In genomic region chr7:134808406-134808805, GRCm38 (mm10) we compare ENCODE assay signal across 18 mouse cellular contexts.
"Had no signal": no experiment of that assay in that cellular context is flagged by ENCODE, and none has a peak within 500 bp of the region (broad histone marks: within the 10 kb centered on the region; RNA-seq: fewer than 3 reads in every experiment).

No protein-coding gene starts in this region.

- DNase-seq: gastrocnemius, adult 2 months; gastrocnemius, postnatal 10 days; gastrocnemius, postnatal 25 days; heart, adult 2 months; heart, postnatal 14 days; heart, postnatal 36 days; kidney, adult 18-20 months; kidney, adult 8-10 months; kidney, postnatal 14 days; kidney, postnatal 36 days; layer of hippocampus, adult 9-11 months; layer of hippocampus, postnatal 36 days; left cerebral cortex, postnatal 4 days had no signal

- ATAC-seq: hindbrain, embryonic 16.5 days; inflammation-experienced regulatory T-cells, adult 6 months; intestine, embryonic 15.5 days; intestine, postnatal 0 days; liver, embryonic 12.5 days had no signal
